Mouse (Mus musculus) natural killer cell, adult 2 months (primary cell): ENCODE measurements around the gene LTO1.

Source experiments
- DNase-seq, 2 experiments: peaks; one replicate each; pipeline ENCODE4 v3.0.0; 2022; ENCODE audit warnings: low spot score in 2 of 2

The LTO1 gene

DNA sequence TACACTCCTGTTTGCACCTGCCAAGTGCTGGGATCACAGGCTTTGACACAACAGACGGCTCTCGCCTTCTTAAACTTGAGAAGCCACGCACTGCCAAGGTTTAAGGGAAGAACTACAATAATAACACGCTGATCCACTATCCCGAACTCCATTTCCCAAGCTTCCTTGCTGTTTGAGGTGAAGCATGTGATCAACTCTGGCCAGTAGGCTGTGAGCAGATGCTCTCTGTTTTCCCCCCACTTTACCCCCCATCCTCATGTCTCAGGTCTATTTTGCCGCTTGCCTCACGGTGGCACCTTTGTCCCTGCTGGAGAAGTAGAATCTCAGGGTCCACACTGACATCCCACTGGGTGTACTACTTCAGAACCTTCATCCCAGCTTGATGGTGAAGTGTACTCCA lies 6.2 kb upstream of the LTO1 start:
- DNase-seq: no peak

DNA sequence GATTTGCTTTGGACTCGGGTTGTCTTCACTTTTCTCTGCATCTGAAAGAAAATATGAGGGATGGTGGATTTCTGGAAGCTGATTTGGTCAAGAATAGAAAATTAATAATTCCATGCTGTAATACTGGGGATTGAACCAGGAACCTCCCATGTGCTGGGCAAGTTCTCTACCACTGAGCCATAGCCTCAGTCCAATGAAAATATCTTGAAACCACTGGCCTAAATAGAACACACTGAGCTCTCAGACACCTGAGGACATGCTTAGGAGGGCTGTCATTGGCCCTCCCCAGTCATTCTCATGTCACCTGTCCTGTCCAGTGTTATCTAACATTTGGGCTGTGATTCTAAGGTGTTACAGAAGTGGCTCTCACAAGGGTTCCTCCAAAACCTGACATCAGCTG lies 3.8 kb upstream of the LTO1 start:
- no peak for DNase-seq

DNA sequence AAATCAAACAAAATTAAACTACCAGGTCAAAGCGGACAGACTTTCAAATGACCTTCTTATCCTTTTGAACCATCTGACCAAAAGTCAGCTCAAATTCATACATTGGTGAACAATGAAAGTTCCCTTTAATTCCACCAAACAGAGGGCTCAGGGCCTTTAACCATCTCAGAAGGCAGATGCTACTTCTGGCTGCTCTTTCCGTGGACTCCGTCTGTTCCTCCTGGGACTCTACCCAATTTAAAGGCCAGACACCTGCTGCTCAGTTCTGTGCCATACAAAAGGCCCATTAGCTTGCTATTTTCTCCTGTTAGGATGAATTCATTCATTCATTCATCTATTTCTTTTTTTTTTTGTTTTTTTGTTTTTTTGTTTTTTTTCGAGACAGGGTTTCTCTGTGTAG lies 2.0 kb upstream of the LTO1 start:
- no peak for DNase-seq

DNA sequence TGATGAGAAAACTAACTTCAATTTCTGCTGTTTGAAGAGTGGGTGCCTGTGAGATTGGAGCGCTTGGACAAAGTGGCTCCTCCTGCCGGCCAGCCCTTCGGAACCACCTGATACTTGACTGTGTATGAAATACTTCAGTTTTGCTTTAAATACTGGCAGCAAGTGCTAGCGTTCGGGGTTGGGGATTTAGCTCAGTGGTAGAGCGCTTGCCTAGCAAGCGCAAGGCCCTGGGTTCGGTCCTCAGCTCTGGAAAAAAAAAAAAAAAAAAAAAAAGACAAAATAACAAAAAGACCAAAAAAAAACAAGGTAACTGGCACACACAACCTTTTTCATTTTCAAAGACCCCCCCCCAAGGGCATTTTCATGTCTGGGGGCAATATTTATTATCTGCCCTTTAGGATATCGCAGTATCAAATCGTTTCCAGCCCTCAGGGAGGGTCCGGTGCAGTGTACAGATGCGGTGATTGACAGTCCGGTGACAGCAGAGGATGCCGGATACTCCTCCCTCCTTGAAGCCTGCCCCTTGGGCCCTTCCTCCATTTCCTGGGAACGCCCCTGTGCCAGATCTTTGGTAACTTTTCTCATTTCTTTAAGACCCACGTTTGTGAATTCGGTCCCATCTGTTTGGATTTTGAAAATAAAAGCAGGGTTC lies 478 bp upstream of the LTO1 start:
- DNase-seq: no peak

DNA sequence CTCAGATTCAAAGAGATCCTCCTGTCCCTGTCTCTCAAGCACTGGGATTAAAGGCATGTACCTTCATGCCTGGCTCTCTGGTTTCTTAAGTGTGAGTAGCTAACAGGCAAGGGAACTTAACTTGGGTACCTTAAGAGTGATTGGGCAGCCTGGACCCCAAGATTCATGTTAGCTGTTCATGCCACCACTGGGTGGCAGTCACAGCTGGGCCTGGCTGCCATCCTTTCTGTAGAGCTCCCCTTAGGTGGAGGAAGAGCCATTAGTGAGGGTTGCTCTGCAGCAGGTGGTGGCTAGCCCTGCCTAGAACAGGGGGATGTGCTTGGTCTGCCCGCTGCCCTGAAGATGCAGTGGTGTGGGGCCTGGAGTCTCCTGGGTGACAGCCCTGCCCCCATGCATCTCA lies 3.9 kb downstream of the LTO1 start:
- DNase-seq: no peak

DNA sequence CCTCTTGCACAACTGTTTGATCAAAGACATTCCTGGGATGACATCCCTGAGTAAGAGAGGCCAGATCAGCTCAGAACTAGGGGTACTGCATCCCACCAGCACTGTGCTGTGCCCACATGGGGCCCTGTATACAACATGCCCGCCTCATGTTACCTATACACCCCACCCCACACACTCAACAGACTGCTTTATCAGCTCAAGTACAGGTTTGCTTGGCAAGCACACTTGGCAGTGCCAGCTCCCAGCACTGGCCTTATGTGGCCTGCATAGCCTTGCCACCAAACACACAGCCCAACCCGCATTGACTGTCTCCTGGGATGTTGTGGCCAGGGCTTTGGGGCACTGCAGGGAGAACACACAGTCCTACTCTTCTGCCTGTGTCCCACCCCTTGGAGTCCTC lies 12.7 kb downstream of the LTO1 start:
- no peak for DNase-seq

DNA sequence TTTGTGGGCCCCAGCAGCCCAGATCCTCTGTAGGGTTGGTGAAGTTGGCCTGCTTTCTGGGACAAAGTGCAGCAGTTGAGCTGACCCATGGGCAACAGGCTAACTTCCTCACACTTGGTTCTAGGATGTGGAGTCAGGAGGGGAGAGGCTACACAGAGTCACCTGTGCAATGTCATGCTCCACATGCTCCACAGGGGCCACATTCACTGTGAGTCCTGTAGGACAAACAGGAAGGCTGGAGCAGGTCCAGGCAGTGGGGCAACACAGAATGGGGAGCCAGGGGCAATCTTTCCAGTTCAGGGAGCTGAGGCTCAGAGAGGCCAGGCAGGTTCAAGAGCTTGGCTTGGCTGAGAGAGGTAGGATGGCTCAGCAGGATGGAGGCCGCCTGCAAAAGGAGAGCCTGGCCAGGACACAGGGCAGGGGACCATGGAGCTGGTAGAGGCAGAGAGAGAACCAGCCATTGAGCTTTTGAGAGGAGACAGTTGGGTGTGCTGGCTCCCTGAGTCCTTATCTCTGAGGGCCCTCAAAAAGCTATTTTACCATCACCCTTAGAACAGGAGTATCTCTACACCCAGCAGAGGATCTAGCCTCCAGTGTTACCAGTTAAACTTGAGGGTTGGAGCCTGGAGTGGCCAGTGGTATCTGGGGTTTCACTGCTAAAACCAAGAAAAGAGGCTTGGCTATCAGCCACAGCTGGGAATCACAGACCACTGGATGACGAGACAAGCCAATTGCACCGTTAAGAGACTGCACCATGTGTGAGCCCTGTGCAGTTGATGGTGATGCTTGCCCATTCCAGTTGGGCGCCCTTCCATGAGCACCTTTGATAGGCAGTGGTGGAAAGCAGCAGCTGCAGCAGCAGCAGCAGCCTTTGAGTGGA lies 13.3 kb downstream of the LTO1 start:
- no peak for DNase-seq

DNA sequence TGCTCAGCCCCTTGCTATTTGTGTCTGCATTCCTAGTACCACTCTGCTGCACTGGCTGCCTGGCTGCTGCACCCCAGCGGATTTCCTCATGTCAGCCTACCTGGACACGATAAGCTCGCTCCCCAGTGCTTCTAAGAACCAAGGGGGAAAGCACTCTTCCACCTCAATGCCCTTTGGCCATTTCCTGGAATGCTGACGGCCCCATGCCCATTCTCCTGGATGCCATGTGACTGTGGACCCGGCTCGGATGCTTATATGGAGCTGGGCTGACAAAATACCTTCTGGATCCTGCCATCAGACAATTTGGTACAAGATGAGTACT lies 13.9 kb downstream of the LTO1 start:
- no peak for DNase-seq

DNA sequence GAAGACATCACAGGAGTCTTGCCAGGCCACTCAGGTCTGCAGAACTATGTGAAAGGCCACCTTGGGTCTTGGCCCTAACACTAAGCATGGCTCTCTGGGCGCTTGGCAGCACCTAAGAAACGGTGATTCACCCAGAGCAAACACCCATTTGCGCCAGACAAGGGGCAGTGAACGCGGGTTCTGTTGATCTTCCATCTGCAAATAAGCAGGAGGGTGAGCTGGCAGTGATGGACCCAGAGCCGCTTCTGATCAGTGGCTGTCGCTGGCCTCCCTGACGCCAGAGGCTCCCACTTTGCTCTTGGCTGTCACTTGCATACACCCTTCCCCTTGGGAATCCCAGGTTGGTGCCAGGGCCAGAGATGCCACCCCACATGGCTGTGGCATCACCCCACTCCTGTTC lies 14.6 kb downstream of the LTO1 start:
- DNase-seq: no peak

DNA sequence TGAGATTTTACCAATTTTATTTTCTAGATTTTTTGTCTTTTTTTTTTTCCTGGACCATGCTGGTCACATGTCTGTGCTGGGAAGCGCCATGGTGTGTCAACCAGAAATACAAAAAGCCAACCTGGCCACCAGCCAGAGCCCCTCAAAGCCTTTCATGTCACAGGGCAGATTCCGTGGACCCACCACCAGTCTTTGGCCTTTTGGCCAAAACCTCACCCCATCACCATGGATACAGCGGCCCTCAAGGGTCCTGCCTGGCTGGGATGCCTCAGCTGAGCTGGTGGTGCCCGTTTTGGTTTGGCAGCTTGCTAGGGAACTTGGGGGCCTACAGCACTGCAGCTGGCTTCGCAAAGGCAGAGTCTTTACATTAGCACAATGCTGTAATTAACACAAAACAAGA lies 15.0 kb downstream of the LTO1 start:
- no peak for DNase-seq

DNA sequence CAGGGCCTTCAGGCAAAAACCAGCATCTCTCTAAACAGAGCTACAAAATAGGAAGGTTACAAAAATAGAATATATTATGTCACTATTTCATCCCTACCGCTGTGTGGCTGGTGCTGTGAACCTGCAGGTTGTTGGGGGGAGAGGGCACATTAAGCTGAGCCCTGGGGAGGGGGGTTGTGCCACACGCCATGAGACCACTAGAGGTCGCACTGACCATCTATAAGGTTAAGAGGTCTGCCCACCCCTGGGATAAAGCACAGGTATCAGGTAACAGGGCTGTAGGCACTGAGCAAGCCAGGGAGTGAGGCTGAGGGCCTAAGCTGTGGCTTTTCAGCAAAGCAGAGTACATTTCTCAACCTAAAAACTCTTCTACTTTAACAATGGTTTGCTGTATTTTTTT lies 16.9 kb downstream of the LTO1 start:
- DNase-seq: peak in 1 of 2 experiments; percentile 33

DNA sequence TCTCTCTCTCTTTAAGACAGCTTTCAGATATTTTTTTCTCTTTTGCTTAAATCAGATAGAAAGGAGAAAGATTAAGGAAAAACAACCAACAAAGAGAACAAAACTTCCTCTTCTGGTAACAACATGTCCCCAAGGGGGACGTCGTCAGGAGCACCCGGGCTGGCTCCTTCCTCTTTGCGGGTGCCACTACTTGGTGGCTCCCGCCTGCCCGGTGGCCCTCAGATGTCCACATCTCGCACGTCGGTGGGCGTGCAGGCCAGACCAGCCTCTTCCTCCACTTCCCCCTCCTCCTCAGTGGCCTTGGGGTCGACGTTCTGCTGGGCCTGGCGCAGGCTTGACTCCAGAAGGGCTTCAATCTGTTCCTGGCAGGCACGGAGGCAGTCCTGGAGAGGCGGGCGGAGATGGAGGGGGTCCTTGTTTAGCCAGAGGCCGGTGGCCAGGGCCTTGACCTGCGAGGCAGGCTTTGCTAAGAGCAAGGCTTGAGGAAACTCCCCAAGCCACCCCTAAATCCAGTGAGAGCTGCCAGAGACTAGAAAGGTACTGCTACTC lies 17.6 kb downstream of the LTO1 start:
- DNase-seq: no peak

DNA sequence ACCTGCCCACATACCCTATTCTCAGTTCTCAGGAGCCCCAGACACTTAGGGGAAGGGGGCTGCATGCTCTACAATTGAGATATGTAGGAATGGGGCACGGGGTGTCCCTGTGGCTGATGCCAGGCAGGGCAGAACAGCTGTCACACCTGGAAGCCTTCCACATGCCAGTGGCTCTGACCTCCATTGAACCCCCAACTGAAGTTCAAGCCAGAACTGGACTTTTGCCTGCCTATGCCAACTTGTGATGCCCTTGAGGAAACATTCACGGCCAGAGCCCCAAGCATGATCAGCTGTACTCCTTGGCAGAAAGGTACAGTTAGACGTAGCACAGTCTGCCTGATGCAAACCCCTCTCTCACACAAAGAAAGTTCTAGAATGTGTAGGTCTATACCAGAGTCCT lies 18.4 kb downstream of the LTO1 start:
- DNase-seq: no peak

DNA sequence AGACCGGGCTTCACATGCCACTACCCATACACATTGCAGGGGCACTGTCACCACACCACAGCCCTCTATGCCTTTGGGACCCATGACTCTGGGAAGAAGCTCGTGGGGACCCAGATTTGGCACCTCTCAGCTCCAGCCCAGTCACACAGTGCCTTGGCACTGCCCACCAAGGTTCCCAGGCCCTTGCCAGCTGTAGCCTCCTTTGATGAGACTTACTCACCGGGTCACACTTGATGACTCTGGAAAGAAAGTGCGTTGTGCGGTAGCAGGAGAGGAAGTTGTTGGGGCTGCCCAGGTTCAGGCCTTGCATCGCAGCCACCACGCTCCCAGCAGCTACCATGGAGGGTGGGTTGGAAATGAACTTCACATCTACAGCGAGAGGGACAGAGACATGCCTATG lies 18.9 kb downstream of the LTO1 start:
- DNase-seq: no peak

DNA sequence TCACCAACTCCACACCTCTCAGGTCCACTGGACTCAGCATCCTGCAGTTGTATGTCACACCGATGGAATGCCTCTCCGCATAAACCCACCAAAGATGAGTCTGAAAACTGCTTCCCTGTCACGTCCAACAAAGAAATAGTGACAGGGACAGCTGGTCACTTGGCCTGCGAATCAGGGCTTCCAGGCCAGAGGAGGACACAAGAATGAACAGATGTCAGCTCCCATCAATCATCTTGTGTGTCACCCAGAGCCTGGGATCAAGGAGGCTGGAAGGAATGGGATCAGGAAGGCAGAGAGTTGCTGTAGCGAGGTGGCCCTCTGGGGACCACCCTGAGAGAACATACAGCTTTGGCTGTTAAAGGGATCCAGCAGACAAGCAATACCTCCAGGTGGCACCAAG lies 20.0 kb downstream of the LTO1 start:
- no peak for DNase-seq

DNA sequence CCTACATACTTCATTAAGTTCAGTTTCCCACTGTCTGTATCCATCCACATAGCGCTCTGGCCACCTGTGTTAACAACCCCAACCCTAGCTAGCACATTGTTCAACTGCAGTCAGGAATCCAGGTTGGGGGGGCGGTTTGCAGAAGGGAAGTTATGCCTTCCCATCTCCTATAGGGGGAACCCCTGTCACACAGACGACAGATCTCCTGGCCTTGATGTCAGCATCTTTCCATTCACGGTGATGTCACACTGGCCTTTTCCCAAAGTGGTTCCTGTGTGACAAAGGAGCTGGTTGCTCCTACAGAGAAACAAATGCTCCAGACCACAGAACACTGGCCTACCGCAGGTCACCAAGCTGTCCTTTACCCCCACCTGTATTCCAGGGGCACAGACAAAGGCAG lies 20.7 kb downstream of the LTO1 start:
- DNase-seq: no peak

DNA sequence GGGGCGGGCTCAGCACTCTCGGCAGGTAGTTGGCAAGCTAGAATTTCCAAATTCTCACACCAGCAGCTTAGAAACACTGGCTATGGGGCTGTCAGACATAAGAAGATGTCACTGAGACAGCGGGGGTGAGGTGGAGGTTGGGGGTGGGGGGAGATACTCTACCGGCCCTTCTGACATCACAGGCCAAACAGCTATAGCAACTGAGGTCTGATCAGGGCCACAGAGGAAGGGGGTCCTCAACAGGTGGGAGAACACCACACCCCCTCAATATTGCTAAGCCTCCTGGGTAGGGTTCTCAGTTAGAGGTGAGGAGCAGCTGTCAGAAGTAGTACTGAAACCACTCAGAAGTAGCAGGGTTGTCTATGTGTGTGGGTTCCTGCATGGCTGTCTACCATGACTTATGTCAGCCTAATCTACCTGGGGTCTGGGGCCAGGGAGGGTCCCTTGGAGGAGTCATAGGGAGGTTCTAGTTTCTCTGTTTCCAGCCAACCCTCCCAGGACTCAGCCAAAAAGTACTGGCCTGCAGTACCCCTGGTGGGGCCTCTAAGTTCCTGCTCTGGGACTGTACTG lies 21.5 kb downstream of the LTO1 start:
- no peak for DNase-seq

DNA sequence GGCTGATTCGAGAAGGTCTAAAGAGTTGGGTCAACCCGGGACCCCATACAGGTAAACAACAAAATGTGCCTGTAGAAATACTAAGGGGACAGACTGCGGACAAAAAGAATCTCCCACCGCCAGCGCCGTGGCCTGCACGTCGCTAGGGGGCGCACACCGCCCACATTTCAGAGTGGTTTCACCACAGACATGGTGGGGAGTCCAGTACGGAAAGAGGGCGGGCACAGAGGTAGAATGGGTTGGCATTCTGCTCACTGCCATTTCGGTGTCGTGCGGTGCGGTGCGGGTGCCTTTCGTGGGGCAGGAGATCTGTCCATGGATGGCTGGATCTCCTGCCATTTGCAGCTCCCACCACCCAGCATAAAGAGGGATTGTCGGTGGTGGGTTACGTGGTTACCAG lies 22.6 kb downstream of the LTO1 start:
- peak; percentile 75 to 86 for DNase-seq

DNA sequence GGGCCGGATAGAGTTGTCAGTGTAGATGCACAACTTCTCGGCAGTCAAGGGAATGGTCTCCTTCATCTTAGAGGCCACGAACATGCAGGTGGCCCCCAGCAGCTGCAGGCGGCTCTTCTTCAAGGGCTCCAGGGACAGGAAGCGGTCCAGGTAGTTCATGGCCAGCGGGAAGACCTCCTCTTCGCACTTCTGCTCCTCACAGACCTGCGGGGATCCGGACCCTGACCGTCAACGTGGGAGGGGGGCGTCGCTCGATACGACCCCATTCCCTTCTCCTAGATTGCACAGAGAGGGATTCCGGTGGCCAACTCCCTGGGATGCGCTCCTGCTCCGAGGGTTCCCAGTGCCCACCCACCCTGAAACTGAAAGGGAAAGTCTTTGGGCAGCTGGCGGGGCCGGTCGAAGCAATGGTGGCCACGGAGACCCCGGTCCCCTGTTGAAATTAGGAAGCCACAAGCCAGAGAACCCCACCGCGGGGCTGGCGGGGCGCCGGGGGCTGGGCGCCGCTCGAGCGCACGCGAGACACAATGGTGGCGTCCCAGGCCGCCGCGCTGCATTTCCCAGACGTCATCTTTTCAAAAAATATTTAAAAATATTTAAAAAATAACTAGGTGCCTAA lies 23.1 kb downstream of the LTO1 start:
- no peak for DNase-seq

DNA sequence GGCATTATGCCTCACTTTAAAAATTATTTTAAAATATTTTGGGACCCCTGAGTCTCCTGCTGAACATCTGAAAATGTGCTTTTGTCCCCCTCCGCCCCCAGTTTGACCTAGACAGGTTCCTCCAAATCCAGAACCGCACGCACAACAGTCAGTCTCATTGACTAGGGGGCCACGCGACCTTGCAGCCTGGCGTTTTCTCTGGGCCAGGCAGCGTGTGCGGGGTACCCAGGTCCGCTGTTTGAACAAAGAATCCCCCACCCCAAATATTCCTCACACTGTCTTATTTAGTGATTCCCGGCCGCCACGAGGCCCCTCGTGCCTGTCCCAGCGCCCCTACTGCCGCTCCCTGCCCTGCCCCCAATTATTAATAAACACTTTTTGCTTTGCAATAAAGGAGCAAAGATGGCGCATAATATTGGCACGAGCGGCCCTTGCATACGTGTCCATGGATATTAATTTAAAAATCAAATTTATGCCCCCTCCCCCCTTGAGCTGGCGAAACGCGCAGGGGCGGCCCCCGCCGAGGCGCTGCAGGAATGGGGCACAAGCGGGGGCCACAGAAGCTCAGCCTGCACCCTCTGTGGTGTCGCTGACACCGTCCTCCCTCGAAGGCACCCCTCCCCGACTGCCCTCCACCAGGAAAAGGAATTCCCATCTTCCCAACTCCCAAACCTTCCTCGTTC lies 23.9 kb downstream of the LTO1 start:
- DNase-seq: no peak

DNA sequence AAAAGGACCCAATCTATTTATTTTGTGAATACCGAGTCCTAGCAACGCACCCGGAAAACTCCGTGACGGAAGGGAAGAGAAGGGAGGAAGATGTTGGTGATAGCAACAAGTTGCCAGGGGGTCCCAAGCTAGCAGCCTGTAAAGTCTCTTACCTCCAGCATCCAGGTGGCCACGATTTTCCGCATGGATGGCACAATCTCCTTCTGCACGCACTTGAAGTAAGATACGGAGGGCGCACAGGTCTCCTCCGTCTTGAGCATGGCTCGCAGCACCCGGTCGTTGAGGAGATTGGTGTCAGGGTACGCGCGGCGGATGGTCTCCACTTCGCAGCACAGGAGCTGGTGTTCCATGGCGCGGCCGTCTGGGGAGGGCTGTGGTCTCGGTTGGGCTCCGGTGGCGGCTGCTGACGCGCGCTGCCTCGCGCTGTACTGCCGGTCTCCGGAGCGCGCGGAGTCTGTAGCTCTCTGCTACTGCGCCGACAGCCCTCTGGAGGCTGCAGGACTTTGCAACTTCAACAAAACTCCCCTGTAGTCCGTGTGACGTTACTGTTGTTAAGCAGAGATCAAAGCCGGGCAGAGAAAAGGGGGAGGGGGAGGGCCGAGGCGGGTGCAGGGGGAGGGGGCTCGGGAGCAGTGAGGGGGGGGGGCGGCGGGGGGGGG lies 24.6 kb downstream of the LTO1 start, which contains the start of gene Ccnd1:
Gene Ccnd1 (minus strand): TSS at position 582 of the 659 bp plus-strand sequence.
- peak in 1 of 2 experiments; percentile 28 for DNase-seq
